Mouse (Mus musculus): ENCODE results near the gene Klhl31.

GRCm38 (mm10) chr9:77612349-77612748, 24.0 kb upstream of the Klhl31 start:
- TF ChIP-seq CTCF (IDR thresholded peaks at IDR 0.05; ENCODE audit: borderline replicate concordance, extremely low read depth, insufficient read depth, insufficient read length) (no peak), POLR2A (IDR thresholded peaks at IDR 0.05; ENCODE audit: borderline replicate concordance, extremely low read depth, insufficient read depth, insufficient read length, poor library complexity, severe bottlenecking) (no peak)

All from brain, embryonic 14.5 days (tissue).